Mouse (Mus musculus): ENCODE data around the gene Txndc11. TPM values are rescaled to one million over a fixed set of nuclear protein-coding genes. Genes with fewer than 3 reads are reported as not detected.

The Txndc11 gene
- polyA plus RNA-seq (2017; shearing (Covaris generic)), result 82.0 TPM

GRCm38 (mm10) chr16:11134348-11135344 is at the start of gene Txndc11:
Txndc11 (minus strand) TSS chr16:11134650.

DNA sequence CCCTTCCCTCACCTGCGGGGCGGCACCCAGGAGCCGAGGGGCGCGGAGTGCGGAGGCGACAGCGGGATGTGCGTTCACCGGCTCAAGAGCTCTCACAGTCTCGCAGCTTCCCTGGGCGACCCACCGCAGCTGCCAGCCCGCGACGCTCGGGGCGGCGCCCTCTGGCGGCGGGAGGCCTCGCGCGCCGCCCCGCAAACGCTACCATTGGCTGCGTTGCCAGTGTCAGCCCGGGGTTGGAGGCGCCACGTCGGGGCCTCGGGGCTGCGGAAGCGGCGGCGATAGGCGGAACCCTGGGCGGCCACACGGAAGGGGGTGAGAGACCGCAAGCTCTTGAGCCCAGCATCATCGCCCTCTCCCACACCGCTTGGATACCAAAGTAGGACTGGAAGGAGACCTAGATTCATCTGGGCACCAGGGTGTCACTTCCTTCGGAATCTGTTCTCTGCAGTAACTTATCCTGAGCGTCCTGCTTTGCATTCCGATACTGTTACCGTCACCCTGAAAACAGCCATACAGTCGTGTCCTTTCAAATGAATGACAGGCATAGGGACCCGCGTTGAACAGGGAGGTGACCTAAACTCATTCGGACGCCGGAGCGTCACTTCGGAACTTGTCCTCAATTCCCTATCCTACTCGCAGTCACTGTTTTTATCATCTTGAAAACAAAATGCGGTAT is 41.9 kb upstream of the Txndc11 start, which contains the start of gene Zc3h7a:
Zc3h7a (minus strand) TSS at position 186 of the 676 bp plus-strand sequence.

DNA sequence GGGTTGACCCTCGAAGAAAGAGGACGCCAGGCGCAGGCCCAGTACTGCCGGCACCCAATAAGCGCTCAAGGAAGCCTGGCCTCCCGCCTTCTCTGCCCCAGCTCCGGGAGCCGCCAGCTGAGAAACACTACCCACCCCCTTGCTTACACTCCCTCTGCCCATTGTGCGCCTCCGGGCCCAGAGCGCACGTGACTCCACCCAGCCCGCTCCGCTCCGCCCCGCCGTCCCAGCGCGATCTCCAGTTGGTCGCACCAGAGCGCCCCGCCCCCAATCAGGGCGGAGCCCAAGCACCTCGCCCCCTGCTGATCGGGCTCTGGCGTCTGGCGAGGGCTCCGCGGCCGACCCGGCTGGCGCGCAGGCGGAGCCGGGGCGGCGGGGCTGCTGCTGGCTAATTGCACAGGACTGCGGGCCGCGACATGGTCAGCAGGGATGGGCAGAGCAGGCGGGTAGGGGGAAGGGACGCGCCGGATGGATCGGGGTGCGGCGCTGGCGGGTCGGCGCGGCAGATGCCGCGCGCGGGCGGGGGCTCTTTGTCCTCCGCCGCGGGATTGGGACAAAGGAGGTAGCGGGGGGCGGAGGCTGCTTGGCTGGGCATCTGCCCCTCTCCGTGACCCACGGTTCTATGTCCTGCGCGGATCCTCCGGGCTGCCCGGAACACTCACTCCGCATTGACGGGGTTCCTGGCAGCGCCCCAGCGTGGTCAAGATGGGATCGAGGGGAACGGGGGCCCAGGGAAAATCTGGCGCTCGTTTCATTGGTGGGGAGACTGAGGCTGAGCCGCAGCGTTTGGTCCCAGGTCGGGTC is 68.2 kb downstream of the Txndc11 start, which contains the start of gene Litaf:
Litaf (minus strand) TSS at position 129 of the 804 bp plus-strand sequence.

GRCm38 (mm10) chr16:11060645-11061044 is 73.8 kb downstream of the Txndc11 start, which contains the start of gene Snn:
Snn (plus strand) TSS chr16:11060945.

Other genes with a start within 250 kb of the Txndc11 start
- 2.5 TPM for gene Snn, start 73.7 kb downstream of the Txndc11 start, polyA plus RNA-seq (2017; shearing (Covaris generic))
- gene Litaf, start 68.5 kb downstream of the Txndc11 start, polyA plus RNA-seq (2017; shearing (Covaris generic)), result 29.8 TPM
- 366 TPM for gene Zc3h7a, start 41.7 kb upstream of the Txndc11 start, polyA plus RNA-seq (2017; shearing (Covaris generic))
- 245 TPM for gene Rsl1d1, start 68.7 kb upstream of the Txndc11 start, polyA plus RNA-seq (2017; shearing (Covaris generic))
- gene Gspt1, start 119.7 kb upstream of the Txndc11 start, polyA plus RNA-seq (2017; shearing (Covaris generic)), result 102 TPM
- not detected for gene Tnfrsf17, start 179.2 kb upstream of the Txndc11 start, polyA plus RNA-seq (2017; shearing (Covaris generic))
- gene Snx29, start 188.3 kb upstream of the Txndc11 start, polyA plus RNA-seq (2017; shearing (Covaris generic)), result 27.8 TPM